Mouse (Mus musculus) intestine, embryonic 14.5 days (tissue): ENCODE results near the gene Prss56. TPM values are rescaled to one million over a fixed set of nuclear protein-coding genes. Genes with fewer than 3 reads are reported as not detected.
A peak's percentile ranks its signal among the peaks of the same experiment; 100 is the strongest.

ENCODE experiments used
- ATAC-seq: fragments of 200-750 bp; cut with Nextera tagmentation; replicated peaks from 2 replicates; pipeline ENCODE4 v1.8.0; 2017; ENCODE audit warnings: low read depth, moderate number of reproducible peaks, moderate TSS enrichment, moderate library complexity; ENCODE audit not compliant: low FRiP score, low TSS enrichment
- DNase-seq: peaks from one replicate; pipeline ENCODE4 v3.0.0-alpha.2; 2018; ENCODE audit warnings: low spot score
- H3K27ac ChIP-seq: fragments of 300-500 bp; sonication (generic); 2 replicates; pipeline ENCODE4 v1.5.1; 2014; ENCODE audit warnings: low read depth, mild to moderate bottlenecking, control low read depth
- H3K27me3 ChIP-seq: fragments of 300-500 bp; sonication (generic); replicated peaks from 2 replicates; pipeline ENCODE4 v1.6.1; 2014; ENCODE audit warnings: low read length, control low read depth; ENCODE audit not compliant: control insufficient read depth, insufficient read depth
- H3K36me3 ChIP-seq: fragments of 300-500 bp; sonication (generic); 2 replicates; pipeline ENCODE4 v1.6.1; 2014; ENCODE audit warnings: low read length, control low read depth; ENCODE audit not compliant: control insufficient read depth, insufficient read depth
- H3K4me1 ChIP-seq: fragments of 300-500 bp; sonication (generic); replicated peaks from 2 replicates; pipeline ENCODE4 v1.6.1; 2014; ENCODE audit warnings: low read length, control low read depth, mixed read lengths; ENCODE audit not compliant: control insufficient read depth, insufficient read depth
- H3K4me2 ChIP-seq: fragments of 300-500 bp; sonication (generic); 2 replicates; pipeline ENCODE4 v1.6.1; 2014; ENCODE audit warnings: low read length
- H3K4me3 ChIP-seq: fragments of 300-500 bp; sonication (generic); 2 replicates; pipeline ENCODE4 v1.5.1; 2014; ENCODE audit warnings: low read depth, low read length, control low read depth, mixed read lengths
- H3K9ac ChIP-seq: fragments of 300-500 bp; sonication (generic); 2 replicates; pipeline ENCODE4 v1.6.1; 2014; ENCODE audit warnings: mild to moderate bottlenecking, low read length
- H3K9me3 ChIP-seq: fragments of 300-500 bp; sonication (generic); 2 replicates; pipeline ENCODE4 v1.6.1; 2016; ENCODE audit warnings: low read length, control low read depth; ENCODE audit not compliant: control insufficient read depth
- WGBS: fragments of 180-500 bp; shearing (Covaris S2); extraction: QIAGEN DNeasy Blood & Tissue Kit; methylation state at CpG from one replicate; pipeline ENCODE4 v1.1.7; 2014; 5-methylcytosine and 5-hydroxymethylcytosine counted together
- polyA plus RNA-seq: library from polyadenylated mRNA; unstranded; fragments of >200 nt; fragmentation: Nextera tagmentation; extraction: Ambion mirVana; gene quantifications from 2 replicates; pipeline ENCODE4 v1.2.1, GENCODE M21; 2014

Prss56 gene
- not detected in 2 replicates for polyA plus RNA-seq

DNA sequence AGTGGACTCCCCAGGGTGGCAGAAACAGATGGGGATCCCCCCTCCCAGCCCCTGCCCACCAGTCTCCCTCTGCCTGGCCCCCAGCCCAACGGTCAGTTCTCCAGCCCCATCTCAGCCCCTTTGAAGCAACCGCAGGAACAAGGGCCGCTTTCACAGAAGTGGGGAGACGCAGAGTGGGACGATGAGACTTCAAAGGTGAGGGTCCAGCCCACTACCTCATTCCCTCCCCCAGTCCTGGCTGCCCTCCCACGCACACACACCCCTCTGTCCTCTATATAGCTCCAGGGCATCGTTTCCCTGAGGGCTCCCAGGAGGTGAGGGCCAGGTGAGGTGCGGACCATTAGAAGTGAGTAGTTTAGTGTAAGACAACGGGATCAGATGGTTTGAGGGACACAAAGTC, at the start of gene Prss56:
Prss56 (plus strand) TSS at position 301 of the 400 bp plus-strand sequence.
- no peak for ATAC-seq

GRCm38 (mm10) chr1:87141550-87141949, 41.6 kb upstream of the Prss56 start:
- H3K9me3 ChIP-seq = no peaks in the 10 kb centered on the region
- H3K27me3 ChIP-seq = peaks cover 8% of the 10 kb centered on the region; the same call in 1 of the 2 replicates
- H3K4me3 ChIP-seq = no peak overlapping the region
- WGBS = 79% methylated on average over 4 of the region's 4 CpGs
- H3K4me1 ChIP-seq = 0 out of 2 replicates have a peak, but pooled peaks cover 9% of the 10 kb centered on the region
- no peak for ATAC-seq
- H3K27ac ChIP-seq = no peak overlapping the region
- DNase-seq = no peak
- no peaks in the 10 kb centered on the region for H3K36me3 ChIP-seq
- H3K4me2 ChIP-seq = no peak overlapping the region
- H3K9ac ChIP-seq = no peak overlapping the region

More for the DNA sequence above, at the start of gene Prss56:
- H3K4me1 ChIP-seq = 0 out of 2 replicates have a peak, but pooled peaks cover 4% of the 10 kb centered on the region
- H3K4me2 ChIP-seq = no peak within 1 kb of the TSS
- DNase-seq = no peak
- peaks cover 53% of the 10 kb centered on the region for H3K27me3 ChIP-seq
- WGBS = 51% methylated on average over 9 of the region's 9 CpGs
- no peak within 1 kb of the TSS for H3K9ac ChIP-seq
- no peak within 1 kb of the TSS for H3K4me3 ChIP-seq
- H3K9me3 ChIP-seq = no peaks in the 10 kb centered on the region
- H3K36me3 ChIP-seq = no peaks in the 10 kb centered on the region
- H3K27ac ChIP-seq = no peak within 1 kb of the TSS

DNA sequence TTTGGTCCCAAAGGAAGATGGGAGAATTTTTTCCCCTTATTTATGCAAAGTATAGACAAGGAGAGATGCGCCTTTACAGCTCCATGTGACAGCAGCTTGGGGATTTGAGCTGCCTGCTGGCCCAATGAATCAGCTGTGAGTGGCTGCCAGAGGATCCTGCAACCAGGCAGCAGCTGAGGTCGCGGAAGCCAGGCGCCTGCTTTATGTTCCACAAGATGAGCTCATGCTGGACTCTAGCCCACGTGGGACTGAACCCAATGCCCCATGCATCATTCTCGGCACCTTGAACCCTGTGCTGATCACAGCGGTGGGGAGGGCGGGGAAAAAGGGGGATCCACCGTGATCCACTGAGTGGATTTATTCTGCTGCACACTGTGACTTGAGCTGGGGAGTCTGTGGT, 40.7 kb upstream of the Prss56 start:
- H3K9ac ChIP-seq = no peak overlapping the region
- no peak overlapping the region for H3K4me3 ChIP-seq
- H3K27me3 ChIP-seq = peaks cover 8% of the 10 kb centered on the region; the same call in 1 of the 2 replicates
- H3K9me3 ChIP-seq = no peaks in the 10 kb centered on the region
- 0 out of 2 replicates have a peak, but pooled peaks cover 9% of the 10 kb centered on the region for H3K4me1 ChIP-seq
- H3K4me2 ChIP-seq = no peak overlapping the region
- ATAC-seq (no peak), DNase-seq (no peak)
- no peak overlapping the region for H3K27ac ChIP-seq
- WGBS = 39% methylated on average over 9 of the region's 9 CpGs
- no peaks in the 10 kb centered on the region for H3K36me3 ChIP-seq

- H3K4me2 ChIP-seq = no peak overlapping the region
- no peak for ATAC-seq
- 78% methylated on average over 10 of the region's 10 CpGs for WGBS
Measured at GRCm38 (mm10) chr1:87143141-87143540, 40.0 kb upstream of the Prss56 start.

GRCm38 (mm10) chr1:87149422-87149821, 33.7 kb upstream of the Prss56 start:
- Histone ChIP-seq H3K27ac (no peak overlapping the region), H3K4me1 (peaks cover 7% of the 10 kb centered on the region; the same call in 1 of the 2 replicates), H3K9me3 (no peaks in the 10 kb centered on the region), H3K27me3 (peaks cover 63% of the 10 kb centered on the region), H3K9ac (no peak overlapping the region), H3K4me3 (no peak overlapping the region), H3K36me3 (no peaks in the 10 kb centered on the region), H3K4me2 (no peak overlapping the region)
- no peak for DNase-seq
- WGBS = 32% methylated on average over 13 of the region's 13 CpGs
- ATAC-seq = no peak

More at GRCm38 (mm10) chr1:87143141-87143540, 40.0 kb upstream of the Prss56 start:
- Histone ChIP-seq H3K36me3 (no peaks in the 10 kb centered on the region), H3K9ac (no peak overlapping the region), H3K4me3 (no peak overlapping the region), H3K27me3 (peaks cover 11% of the 10 kb centered on the region; the same call in 1 of the 2 replicates), H3K9me3 (no peaks in the 10 kb centered on the region), H3K4me1 (0 out of 2 replicates have a peak, but pooled peaks cover 9% of the 10 kb centered on the region), H3K27ac (no peak overlapping the region)
- no peak for DNase-seq

DNA sequence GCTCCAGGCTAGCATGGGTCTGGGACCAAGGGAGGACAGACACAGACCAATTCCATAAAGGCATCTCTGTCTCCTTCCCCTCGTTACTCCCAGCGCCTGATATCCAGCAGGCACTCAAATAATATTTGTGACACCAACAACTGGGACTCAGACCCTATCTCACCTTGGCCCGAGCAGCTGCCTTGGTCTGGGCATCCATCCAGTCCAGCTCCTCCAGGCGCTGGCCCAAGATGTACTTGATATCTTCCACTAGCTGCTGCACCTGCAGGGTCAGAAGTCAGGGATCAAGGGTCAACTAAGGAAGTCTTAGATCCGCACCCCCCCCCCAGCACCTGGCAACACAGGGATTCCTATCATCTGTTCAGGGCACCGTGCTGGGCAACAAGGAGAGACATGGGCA, 31.8 kb upstream of the Prss56 start:
- Histone ChIP-seq H3K9ac (no peak overlapping the region), H3K36me3 (no peaks in the 10 kb centered on the region), H3K9me3 (no peaks in the 10 kb centered on the region), H3K27me3 (peaks cover 75% of the 10 kb centered on the region), H3K4me2 (no peak overlapping the region), H3K4me1 (peaks cover 7% of the 10 kb centered on the region; the same call in 1 of the 2 replicates), H3K27ac (no peak overlapping the region), H3K4me3 (no peak overlapping the region)
- ATAC-seq (no peak), DNase-seq (no peak)
- 88% methylated on average over 6 of the region's 6 CpGs for WGBS

GRCm38 (mm10) chr1:87153776-87154500, 29.2 kb upstream of the Prss56 start:
- H3K4me1 ChIP-seq = peaks cover 7% of the 10 kb centered on the region; the same call in 1 of the 2 replicates
- H3K27me3 ChIP-seq = peaks cover 96% of the 10 kb centered on the region
- no peak for DNase-seq
- H3K36me3 ChIP-seq = no peaks in the 10 kb centered on the region
- peak overlapping the region; percentile 55 for H3K4me2 ChIP-seq
- WGBS = under 1% methylated on average over 72 of the region's 72 CpGs
- ATAC-seq = no peak
- H3K27ac ChIP-seq = no peak overlapping the region
- no peaks in the 10 kb centered on the region for H3K9me3 ChIP-seq
- H3K9ac ChIP-seq = no peak overlapping the region
- peak overlapping the region; percentile 31 for H3K4me3 ChIP-seq

- Histone ChIP-seq H3K27ac (no peak overlapping the region), H3K9ac (no peak overlapping the region), H3K4me1 (peaks cover 7% of the 10 kb centered on the region; the same call in 1 of the 2 replicates), H3K27me3 (peaks cover 93% of the 10 kb centered on the region), H3K36me3 (no peaks in the 10 kb centered on the region), H3K4me2 (peak overlapping the region; percentile 55), H3K9me3 (no peaks in the 10 kb centered on the region), H3K4me3 (peak overlapping the region; percentile 31)
- ATAC-seq = no peak
- 2% methylated on average over 58 of the region's 58 CpGs for WGBS
- peak; percentile 70 for DNase-seq
Measured at GRCm38 (mm10) chr1:87154501-87155120, 28.5 kb upstream of the Prss56 start.
